15 mouse cellular contexts compared by ENCODE assay signal in the genomic region with DNA sequence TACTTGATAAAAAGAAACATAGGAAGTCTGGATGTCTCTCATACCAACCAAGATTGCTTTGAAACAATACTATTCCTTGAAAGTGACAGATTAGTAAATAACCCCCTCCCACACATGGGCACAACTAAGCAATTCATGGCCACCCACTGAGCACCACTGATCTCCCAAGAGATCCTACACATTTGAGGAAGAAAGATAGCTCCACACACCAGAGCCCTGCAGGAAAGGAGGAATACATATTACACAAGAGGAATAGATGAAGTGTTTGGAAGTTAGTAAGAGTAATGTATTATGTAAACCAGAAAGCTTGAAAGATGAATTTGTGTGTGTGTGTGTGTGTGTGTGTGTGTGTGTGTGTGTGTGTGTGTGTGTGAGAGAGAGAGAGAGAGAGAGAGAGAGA. TPM values are rescaled to one million over a fixed set of nuclear protein-coding genes. Genes with fewer than 3 reads are reported as not detected.
"Had no signal": no experiment of that assay in that cellular context is flagged by ENCODE, and none has a peak within 500 bp of the region (broad histone marks: within the 10 kb centered on the region; RNA-seq: fewer than 3 reads in every experiment).

No protein-coding gene starts in this region.

RNA-seq across cellular contexts. Expression of a gene that starts 31.2 kb away (rescaled TPM):
- total RNA-seq: heart, postnatal 10 days; heart, postnatal 14 days; heart, postnatal 25 days; heart, postnatal 36 days; heart, postnatal 4 days; hindbrain, postnatal 0 days; layer of hippocampus, adult 18-20 months; layer of hippocampus, adult 2 months; layer of hippocampus, adult 8-10 months; layer of hippocampus, postnatal 10 days; layer of hippocampus, postnatal 14 days; layer of hippocampus, postnatal 25 days; layer of hippocampus, postnatal 36 days; left cerebral cortex, adult 18-20 months had no signal

RNA-seq across cellular contexts. Expression of a gene that starts 45.5 kb away (rescaled TPM):
- total RNA-seq: heart, postnatal 10 days; heart, postnatal 14 days; heart, postnatal 25 days; heart, postnatal 36 days; hematopoietic stem cell, adult 5-6 weeks; hindbrain, postnatal 0 days; layer of hippocampus, adult 18-20 months; layer of hippocampus, adult 2 months; layer of hippocampus, adult 8-10 months; layer of hippocampus, postnatal 10 days; layer of hippocampus, postnatal 14 days; layer of hippocampus, postnatal 25 days; layer of hippocampus, postnatal 36 days; left cerebral cortex, adult 18-20 months had no signal
